Mouse (Mus musculus): ENCODE measurements around the gene Gm10570.

DNA sequence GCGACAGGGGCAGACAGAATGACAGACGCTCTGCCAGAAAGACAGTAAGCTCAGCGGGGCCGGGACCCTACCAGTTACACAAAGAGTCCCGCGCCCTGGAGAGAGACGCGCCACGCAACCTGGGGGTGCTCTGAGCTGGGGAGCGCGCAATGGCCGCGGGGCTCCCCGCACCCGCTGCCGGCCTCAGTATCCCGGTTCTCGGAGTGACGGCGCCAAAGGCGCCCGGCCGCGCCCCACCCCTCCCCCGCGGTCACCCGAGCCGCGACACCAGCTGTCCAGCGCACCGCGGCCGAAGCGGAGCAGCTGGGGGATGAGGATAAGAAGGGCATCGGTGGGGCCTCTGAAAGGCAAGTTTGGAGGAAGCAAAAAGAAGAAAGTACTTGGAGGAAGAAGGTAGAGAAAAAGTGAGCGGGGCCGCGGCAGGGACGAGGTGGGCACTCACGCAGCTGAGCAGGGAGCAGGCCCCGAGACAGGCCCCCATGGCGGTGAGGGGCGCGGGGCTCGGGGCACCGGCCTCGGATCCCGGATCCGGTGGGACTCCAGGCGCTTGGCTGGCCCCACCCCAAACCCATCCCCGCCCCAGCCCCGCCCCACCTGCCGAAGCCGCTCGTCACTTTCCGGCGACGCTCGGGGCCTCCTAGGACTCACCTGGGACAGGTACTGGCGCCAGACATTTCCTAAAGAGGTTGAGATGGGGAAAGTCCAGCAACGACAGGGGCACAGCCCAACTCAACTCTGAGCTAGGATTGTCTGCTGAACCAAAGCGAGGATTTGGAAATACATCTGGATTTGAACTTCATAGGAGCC, 33.3 kb downstream of the Gm10570 start:
- TF ChIP-seq CTCF (conservative IDR thresholded peaks at IDR 0.05; ENCODE audit: insufficient read depth, insufficient read length, low read depth, low read length) (no peak), POLR2A (IDR thresholded peaks at IDR 0.05; ENCODE audit: low read depth, low read length) (no peak)

Data from kidney, adult 2 months (tissue).